Mouse (Mus musculus) CD4-positive, CD25-positive, alpha-beta regulatory T cell, adult 9 weeks (primary cell): ENCODE data around the gene Nhp2. TPM values are rescaled to one million over a fixed set of nuclear protein-coding genes. Genes with fewer than 3 reads are reported as not detected.

Source experiments
- polyA plus RNA-seq: library from polyadenylated mRNA; unstranded; fragments of 100-300 nt; shearing (Covaris generic); gene quantifications from one replicate; pipeline ENCODE4 v1.2.1, GENCODE M21; 2017

Nhp2 gene
- polyA plus RNA-seq = 136 TPM

GRCm38 (mm10) chr11:51619409-51620060 is at the start of gene Nhp2:
Gene Nhp2, plus strand, starts transcription at chr11:51619735.

GRCm38 (mm10) chr11:51584431-51585248 is 34.9 kb upstream of the Nhp2 start, which contains the start of gene Phykpl:
Gene Phykpl, plus strand, starts transcription at chr11:51584757.

GRCm38 (mm10) chr11:51606447-51607095 is 13.0 kb upstream of the Nhp2 start, which contains the start of gene Hnrnpab:
Gene Hnrnpab, minus strand, starts transcription at chr11:51606847.

DNA sequence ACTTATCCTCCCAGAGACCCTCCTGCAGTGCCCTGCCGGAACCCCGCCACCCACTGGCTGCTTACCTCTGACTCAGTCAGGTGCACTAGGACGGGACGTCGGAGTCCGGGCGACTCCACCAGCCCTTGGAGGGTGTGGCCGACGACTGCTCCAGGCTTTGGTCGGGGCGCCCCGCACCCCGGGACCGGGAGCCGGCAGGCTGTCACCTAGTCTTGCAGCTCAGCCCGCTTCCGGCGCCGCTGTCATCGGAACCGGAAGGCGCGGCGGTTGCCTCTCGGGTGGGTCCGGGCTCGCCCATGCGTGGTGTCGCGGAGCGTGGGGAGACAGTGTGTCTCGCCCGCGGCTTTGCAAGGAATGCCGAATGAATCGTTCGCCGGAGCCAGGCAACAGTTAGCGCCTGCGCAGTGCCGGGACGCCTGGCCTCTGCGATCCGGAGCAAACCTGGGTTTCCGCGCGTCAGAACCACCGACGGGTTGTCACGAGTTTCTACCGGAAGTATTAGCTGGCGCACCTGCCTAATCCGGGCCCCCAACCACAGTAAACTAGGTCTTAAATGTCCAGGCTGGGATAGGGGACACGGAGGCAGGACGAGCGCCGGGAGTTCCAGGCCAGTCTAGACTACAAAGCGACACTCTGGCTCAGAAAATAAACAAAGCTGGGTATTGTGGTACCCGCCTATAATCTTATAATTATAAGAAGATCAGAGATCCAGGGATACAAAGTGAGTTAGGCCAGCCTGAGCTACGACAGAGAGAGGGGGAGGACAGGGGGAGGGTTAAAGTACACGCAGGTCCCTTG is 16.2 kb downstream of the Nhp2 start, which contains the start of gene Rmnd5b:
Rmnd5b (minus strand) TSS at position 372 of the 798 bp plus-strand sequence.

DNA sequence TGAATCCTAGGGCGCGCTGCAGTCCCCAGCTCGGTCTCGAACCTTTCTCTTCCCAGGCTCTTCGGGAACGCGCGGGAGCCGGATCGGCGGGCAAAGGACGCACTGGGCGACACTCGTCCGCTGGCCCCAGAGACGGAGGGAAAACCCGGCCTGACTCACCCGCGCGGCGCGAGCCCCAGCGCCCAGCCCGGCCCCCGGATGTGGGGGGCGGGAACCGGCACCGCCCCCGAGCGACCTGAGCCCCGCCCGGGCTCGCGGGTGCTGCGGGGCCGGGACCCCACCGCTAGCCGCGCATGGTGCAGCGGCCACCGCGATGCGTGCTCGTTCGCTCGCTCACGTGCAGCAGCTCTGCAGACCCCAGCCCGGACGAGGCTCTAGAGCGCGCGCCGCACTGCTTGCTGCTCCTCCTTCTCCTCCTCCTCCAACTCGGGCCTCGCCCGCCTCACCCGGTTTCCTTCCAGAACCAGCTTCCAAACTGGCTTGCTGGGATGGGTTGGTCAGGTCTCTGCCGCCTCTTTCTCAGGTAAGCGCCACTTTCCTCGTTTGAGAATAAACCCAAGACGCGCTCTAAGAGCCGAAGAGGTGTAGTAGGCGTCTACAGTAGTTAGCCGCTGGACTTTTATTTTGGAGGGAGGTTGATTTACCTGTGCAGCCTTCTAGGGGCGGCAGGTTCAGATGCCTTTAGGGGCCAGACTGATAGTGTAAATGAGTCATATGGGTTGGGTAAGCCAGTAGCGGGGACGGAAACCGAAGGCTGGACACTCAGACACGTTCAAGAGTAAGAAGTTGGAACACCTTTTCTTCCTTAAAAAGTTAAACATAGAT is 31.4 kb downstream of the Nhp2 start, which contains the start of the genes N4bp3 and D930048N14Rik:
N4bp3 (minus strand) TSS at position 152 of the 825 bp plus-strand sequence.
D930048N14Rik (plus strand) TSS at position 264 of the 825 bp plus-strand sequence.

Other genes starting within 250 kb of the Nhp2 start
- 25.8 TPM for gene Phykpl, start 35.0 kb upstream of the Nhp2 start, polyA plus RNA-seq
- 17.0 TPM for gene Hnrnpab, start 12.9 kb upstream of the Nhp2 start, polyA plus RNA-seq
- gene Rmnd5b, start 16.2 kb downstream of the Nhp2 start, polyA plus RNA-seq = 105 TPM
- 8.6 TPM for gene N4bp3, start 31.1 kb downstream of the Nhp2 start, polyA plus RNA-seq
- 0.63 TPM for gene D930048N14Rik, start 31.2 kb downstream of the Nhp2 start, polyA plus RNA-seq
- 21.9 TPM for gene 0610009B22Rik, start 69.1 kb downstream of the Nhp2 start, polyA plus RNA-seq
- gene Sec24a, start 143.9 kb downstream of the Nhp2 start, polyA plus RNA-seq = 19.7 TPM
- gene Sar1b, start 144.0 kb downstream of the Nhp2 start, polyA plus RNA-seq = 127 TPM
- 8.5 TPM for gene Jade2, start 237.9 kb downstream of the Nhp2 start, polyA plus RNA-seq